Mouse (Mus musculus) lung, postnatal 4 days (tissue): ENCODE measurements at regions not wholly inside any gene's neighbourhood (a gene's known extent, or its start where the extent isn't known, plus 50 kb on each side); places are given as distances from the start of the nearest gene placed in this dataset.

Experiments used
- DNase-seq, 2 experiments: peaks; one replicate each; pipeline ENCODE4 v3.0.0; 2021

DNA sequence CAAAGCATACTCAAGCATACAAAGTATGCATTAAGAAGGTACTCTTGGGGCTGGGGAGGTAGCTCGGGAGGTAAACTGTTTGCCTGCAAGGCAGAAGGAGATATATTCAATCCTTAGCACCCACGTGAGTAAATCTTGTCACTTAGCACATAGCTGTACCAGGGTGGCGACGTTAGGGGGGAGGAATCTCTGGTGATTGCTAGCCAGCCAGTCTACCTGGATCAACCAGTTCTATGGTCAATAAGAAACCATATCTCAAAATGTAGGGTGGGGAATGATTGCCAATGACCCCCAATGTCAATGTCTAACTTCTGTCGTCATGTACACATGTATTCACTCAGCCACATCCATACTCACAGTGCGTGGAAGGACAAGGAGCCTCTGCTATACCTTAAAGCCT, 214.5 kb downstream of the CK137956 start:
- DNase-seq = no peak

GRCm38 (mm10) chr4:127750781-127751180, 220.0 kb downstream of the CK137956 start:
- DNase-seq = no peak

- DNase-seq = no peak
Measured at GRCm38 (mm10) chr4:127747876-127748275, 222.9 kb downstream of the CK137956 start.

- DNase-seq = no peak
Measured at GRCm38 (mm10) chr4:127736781-127737180, 234.0 kb downstream of the CK137956 start.

GRCm38 (mm10) chr4:127736151-127736550, 234.6 kb downstream of the CK137956 start:
- no peak for DNase-seq

DNA sequence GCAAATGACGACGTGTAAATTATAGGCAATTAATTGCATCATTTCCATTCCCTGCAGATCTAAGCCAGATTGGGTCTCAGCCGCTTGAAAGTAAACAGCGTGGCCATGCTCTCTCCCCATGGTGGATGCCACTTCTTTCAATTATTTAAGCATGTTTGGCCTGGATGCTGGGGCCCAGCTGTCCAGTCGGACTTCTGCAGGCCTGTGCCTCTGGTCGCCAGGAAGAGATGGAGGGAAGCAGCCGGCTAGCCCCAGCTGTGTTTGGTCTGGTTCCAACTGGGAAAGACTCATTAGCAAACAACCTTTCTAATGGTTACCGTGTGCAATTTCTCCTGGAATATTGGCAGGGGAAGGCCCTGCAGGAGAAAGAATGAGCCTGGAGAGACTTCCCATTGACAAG, 236.1 kb downstream of the CK137956 start:
- peak in 1 of 2 experiments; percentile 22 for DNase-seq

- no peak for DNase-seq
Measured at GRCm38 (mm10) chr4:127718661-127719060, 252.1 kb downstream of the CK137956 start.

GRCm38 (mm10) chr4:127712274-127712673, 258.5 kb downstream of the CK137956 start:
- DNase-seq = no peak

- DNase-seq = no peak
Measured at GRCm38 (mm10) chr4:127710816-127711215, 259.9 kb downstream of the CK137956 start.

- no peak for DNase-seq
Measured at GRCm38 (mm10) chr4:127709746-127710145, 261.0 kb downstream of the CK137956 start.

GRCm38 (mm10) chr4:127708186-127708585, 262.6 kb downstream of the CK137956 start:
- no peak for DNase-seq

- no peak for DNase-seq
Measured at GRCm38 (mm10) chr4:127707126-127707525, 263.6 kb downstream of the CK137956 start.

DNA sequence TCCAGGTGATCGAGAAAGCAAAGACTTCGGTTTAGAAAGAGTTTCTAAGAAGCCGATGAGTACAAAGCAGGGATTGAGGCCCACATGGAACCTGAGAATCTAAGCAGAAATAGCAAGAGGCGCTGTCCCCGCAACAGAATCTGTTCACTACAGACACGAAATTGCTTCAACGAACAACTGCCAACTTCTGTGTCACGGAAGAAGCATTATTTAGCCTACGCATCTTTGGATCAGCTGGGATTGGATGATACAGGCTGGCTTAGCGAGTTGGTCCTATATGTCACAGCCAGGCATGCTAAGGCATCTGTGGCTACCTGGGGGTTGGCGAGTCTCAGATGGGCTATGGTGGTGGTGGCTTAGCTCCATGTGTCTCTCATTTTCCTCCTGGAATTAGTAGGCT, 269.1 kb downstream of the CK137956 start:
- no peak for DNase-seq

GRCm38 (mm10) chr4:127689986-127690385, 280.8 kb downstream of the CK137956 start:
- no peak for DNase-seq

DNA sequence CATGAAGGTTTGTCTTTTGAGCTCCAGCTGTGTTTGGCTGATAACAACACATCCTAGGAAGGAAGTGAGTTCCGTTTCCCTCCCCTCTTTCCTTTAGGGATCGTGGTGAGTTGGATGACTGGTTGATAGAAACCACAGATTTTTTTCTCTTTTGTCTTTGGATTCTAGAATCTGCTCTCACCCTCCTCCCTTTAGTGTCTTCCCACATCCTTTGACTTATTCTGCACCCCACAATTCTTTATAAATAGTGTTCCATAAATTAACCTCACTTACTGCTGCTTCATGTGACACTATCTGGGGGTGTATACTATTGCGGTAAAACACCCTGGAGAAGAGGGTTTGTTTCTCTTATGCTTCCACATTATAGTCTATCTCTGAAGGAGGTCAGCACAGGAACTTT, 285.7 kb downstream of the CK137956 start:
- no peak for DNase-seq

- no peak for DNase-seq
Measured at GRCm38 (mm10) chr4:127679391-127679790, 291.4 kb downstream of the CK137956 start.

DNA sequence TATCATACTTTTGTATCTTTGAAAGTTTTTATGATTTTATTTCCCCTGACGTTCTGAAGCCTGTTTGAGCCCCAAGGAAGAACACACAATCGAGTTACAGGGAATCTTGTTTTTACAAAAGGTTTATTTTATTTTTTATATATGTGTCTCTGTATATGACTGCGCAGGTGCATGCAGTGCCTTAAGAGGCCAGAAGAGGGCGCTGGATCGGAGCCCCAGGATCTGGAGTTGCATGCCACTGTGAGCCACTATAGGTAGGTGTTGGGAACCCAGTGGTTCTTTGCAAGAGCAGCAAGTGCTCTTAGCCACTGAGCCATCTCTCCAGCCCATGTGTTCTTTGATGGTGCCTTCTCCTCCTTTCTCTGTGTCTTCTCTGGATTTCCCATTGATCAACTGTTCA, 292.3 kb downstream of the CK137956 start:
- no peak for DNase-seq

GRCm38 (mm10) chr4:127675745-127676315, 294.9 kb downstream of the CK137956 start:
- DNase-seq = no peak

DNA sequence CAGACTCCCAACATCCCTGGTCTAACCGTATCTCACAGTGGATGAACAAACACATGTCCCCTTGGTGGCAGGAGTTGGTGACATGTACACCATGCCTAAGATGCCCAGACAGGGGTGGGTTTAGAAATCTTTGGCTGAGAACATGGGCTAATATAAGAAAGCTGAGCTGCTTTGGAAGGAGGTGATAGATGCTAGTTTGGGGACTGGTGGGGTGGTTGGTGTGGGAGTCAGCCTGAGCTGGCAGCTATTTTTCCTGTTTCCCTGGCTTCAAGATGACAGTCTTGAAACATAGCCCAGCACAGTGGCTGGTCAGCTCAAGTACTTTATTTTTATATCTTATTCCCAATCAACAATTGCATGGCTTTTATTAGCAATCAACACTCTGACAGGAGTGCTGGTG, 302.0 kb upstream of the Gjb5 start:
- no peak for DNase-seq

GRCm38 (mm10) chr4:127651601-127652000, 293.6 kb upstream of the Gjb5 start:
- no peak for DNase-seq

GRCm38 (mm10) chr4:127648011-127648410, 290.0 kb upstream of the Gjb5 start:
- peak in 1 of 2 experiments; percentile 25 for DNase-seq

- DNase-seq = no peak
Measured at GRCm38 (mm10) chr4:127647189-127647588, 289.2 kb upstream of the Gjb5 start.

DNA sequence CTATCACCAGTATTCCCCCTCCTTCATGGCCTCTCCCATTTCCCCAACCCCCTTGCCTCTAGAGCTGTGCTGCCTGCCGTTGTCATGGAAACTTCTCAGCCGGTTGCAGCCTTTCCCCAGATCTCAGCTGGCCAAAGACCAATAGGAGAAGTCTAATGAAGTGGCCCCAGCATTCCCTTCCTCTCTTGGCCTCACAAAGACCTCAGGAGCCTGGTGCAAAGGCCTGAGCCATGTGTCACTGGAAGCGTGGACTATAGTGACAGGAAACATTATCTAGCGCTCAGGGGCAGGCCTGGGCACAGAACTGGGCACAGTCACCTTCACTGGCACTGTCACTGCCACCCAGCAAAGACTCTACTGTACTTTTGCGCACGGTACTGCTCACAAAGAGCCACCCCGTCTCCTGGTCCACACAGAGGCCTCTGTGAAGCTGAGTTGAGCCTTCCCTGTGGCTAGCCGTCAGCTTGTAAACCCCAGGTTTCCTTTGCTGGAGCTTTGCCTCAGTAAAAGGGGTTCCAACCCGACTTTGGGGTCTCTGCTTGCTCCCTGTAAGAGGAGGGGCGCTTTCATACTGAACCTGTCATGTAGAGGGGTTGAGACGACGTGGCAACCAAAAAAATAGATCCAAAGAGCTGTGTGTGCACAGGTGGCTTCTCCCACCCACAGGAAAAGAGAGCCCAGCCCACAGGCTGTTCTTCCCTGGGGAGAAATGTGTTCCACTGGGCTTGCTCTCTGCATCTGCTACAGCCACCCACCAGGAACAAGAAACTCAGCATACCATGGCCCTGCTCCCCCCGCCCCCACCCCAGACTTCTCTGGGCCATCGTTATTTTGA, 282.5 kb upstream of the Gjb5 start:
- peak in 1 of 2 experiments; percentile 27 for DNase-seq

DNA sequence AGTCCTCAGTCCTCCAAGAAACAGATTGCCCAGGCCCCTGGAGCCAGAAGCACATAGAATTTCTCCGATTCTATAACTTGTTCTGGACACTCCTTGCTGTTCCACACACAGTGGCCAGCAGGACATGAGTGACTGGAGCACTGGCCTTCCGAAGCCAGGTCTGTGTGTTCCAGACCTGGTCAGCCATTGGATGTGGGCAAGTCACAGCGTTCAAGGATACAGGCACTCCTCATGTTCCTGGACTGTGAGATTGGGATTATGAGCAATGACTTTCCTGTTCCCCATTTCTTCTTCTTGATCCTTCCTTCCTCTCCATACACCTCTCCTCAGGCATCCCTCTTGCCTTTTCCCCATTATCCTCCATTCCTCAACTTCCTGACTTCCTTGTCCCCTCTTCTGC, 281.8 kb upstream of the Gjb5 start:
- no peak for DNase-seq

- no peak for DNase-seq
Measured at GRCm38 (mm10) chr4:127636934-127637333, 279.0 kb upstream of the Gjb5 start.
